Mouse (Mus musculus): ENCODE data around the gene Cops2. TPM values are rescaled to one million over a fixed set of nuclear protein-coding genes. Genes with fewer than 3 reads are reported as not detected.

Cops2 gene
- polyA plus RNA-seq (2014; fragmentation: Nextera tagmentation; extraction: Ambion mirVana), result 120 and 124 TPM in 2 replicates

GRCm38 (mm10) chr2:125858521-125859280 is at the start of gene Cops2, which contains the start of gene Galk2:
Gene Cops2 (minus strand): TSS chr2:125859139.
Gene Galk2 (plus strand): TSS chr2:125859109.
- H3K36me3 ChIP-seq (ENCODE audit: control insufficient read depth, insufficient read depth, low read length), result no peaks in the 10 kb centered on the region
- H3K27me3 ChIP-seq (ENCODE audit: control insufficient read depth, insufficient read depth, low read length), result no peaks in the 10 kb centered on the region
- no peaks in the 10 kb centered on the region for H3K9me3 ChIP-seq (ENCODE audit: control insufficient read depth, low read length)
- peak within 1 kb of the TSS; percentile 97 for H3K4me3 ChIP-seq (ENCODE audit: low read depth, low read length)
- WGBS, result under 1% methylated on average over 49 of the region's 54 CpGs
- ATAC-seq (ENCODE audit: low FRiP score) (peak; percentile 99), DNase-seq (ENCODE audit: low spot score, missing footprints) (peak; percentile 99)
- H3K27ac ChIP-seq (ENCODE audit: low read depth, low read length), result peak within 1 kb of the TSS; percentile 40
- H3K4me2 ChIP-seq, result peak within 1 kb of the TSS; percentile 61
- peaks cover 4% of the 10 kb centered on the region; the same call in 1 of the 2 replicates for H3K4me1 ChIP-seq (ENCODE audit: control insufficient read depth, insufficient read depth, low read length)
- peak within 1 kb of the TSS; percentile 84 for H3K9ac ChIP-seq (ENCODE audit: low read length)

GRCm38 (mm10) chr2:125907580-125908255 is 48.8 kb upstream of the Cops2 start:
- 84% methylated on average over 4 of the region's 4 CpGs for WGBS

GRCm38 (mm10) chr2:125906407-125907066 is 47.6 kb upstream of the Cops2 start:
- Histone ChIP-seq H3K9ac (ENCODE audit: low read length) (no peak overlapping the region), H3K4me2 (no peak overlapping the region), H3K4me1 (ENCODE audit: control insufficient read depth, insufficient read depth, low read length) (no peaks in the 10 kb centered on the region), H3K27me3 (ENCODE audit: control insufficient read depth, insufficient read depth, low read length) (no peaks in the 10 kb centered on the region), H3K36me3 (ENCODE audit: control insufficient read depth, insufficient read depth, low read length) (no peaks in the 10 kb centered on the region), H3K27ac (ENCODE audit: low read depth, low read length) (no peak overlapping the region), H3K9me3 (ENCODE audit: control insufficient read depth, low read length) (no peaks in the 10 kb centered on the region), H3K4me3 (ENCODE audit: low read depth, low read length) (no peak overlapping the region)
- WGBS, result 84% methylated on average over 4 of the region's 4 CpGs
- DNase-seq (ENCODE audit: low spot score, missing footprints) (no peak), ATAC-seq (ENCODE audit: low FRiP score) (no peak)

More at GRCm38 (mm10) chr2:125907580-125908255, 48.8 kb upstream of the Cops2 start:
- H3K27me3 ChIP-seq (ENCODE audit: control insufficient read depth, insufficient read depth, low read length), result no peaks in the 10 kb centered on the region
- H3K4me3 ChIP-seq (ENCODE audit: low read depth, low read length), result no peak overlapping the region
- ATAC-seq (ENCODE audit: low FRiP score), result no peak
- no peak for DNase-seq (ENCODE audit: low spot score, missing footprints)
- H3K9ac ChIP-seq (ENCODE audit: low read length), result no peak overlapping the region
- no peak overlapping the region for H3K4me2 ChIP-seq
- H3K9me3 ChIP-seq (ENCODE audit: control insufficient read depth, low read length), result no peaks in the 10 kb centered on the region
- H3K36me3 ChIP-seq (ENCODE audit: control insufficient read depth, insufficient read depth, low read length), result no peaks in the 10 kb centered on the region
- H3K27ac ChIP-seq (ENCODE audit: low read depth, low read length), result no peak overlapping the region
- no peaks in the 10 kb centered on the region for H3K4me1 ChIP-seq (ENCODE audit: control insufficient read depth, insufficient read depth, low read length)

GRCm38 (mm10) chr2:125901426-125901825 is 42.5 kb upstream of the Cops2 start:
- H3K27me3 ChIP-seq (ENCODE audit: control insufficient read depth, insufficient read depth, low read length), result no peaks in the 10 kb centered on the region
- H3K9me3 ChIP-seq (ENCODE audit: control insufficient read depth, low read length), result no peaks in the 10 kb centered on the region
- no peaks in the 10 kb centered on the region for H3K36me3 ChIP-seq (ENCODE audit: control insufficient read depth, insufficient read depth, low read length)
- no peak overlapping the region for H3K27ac ChIP-seq (ENCODE audit: low read depth, low read length)
- ATAC-seq (ENCODE audit: low FRiP score), result no peak
- DNase-seq (ENCODE audit: low spot score, missing footprints), result no peak
- no peak overlapping the region for H3K9ac ChIP-seq (ENCODE audit: low read length)
- H3K4me3 ChIP-seq (ENCODE audit: low read depth, low read length), result no peak overlapping the region
- WGBS, result 89% methylated on average over 3 of the region's 3 CpGs
- no peaks in the 10 kb centered on the region for H3K4me1 ChIP-seq (ENCODE audit: control insufficient read depth, insufficient read depth, low read length)
- H3K4me2 ChIP-seq, result no peak overlapping the region

GRCm38 (mm10) chr2:125900797-125901410 is 42.0 kb upstream of the Cops2 start:
- no peak for ATAC-seq (ENCODE audit: low FRiP score)
- H3K4me1 ChIP-seq (ENCODE audit: control insufficient read depth, insufficient read depth, low read length), result no peaks in the 10 kb centered on the region
- H3K9me3 ChIP-seq (ENCODE audit: control insufficient read depth, low read length), result no peaks in the 10 kb centered on the region
- no peak overlapping the region for H3K27ac ChIP-seq (ENCODE audit: low read depth, low read length)
- peak; percentile 57 for DNase-seq (ENCODE audit: low spot score, missing footprints)
- WGBS, result 89% methylated on average over 6 of the region's 6 CpGs
- H3K4me3 ChIP-seq (ENCODE audit: low read depth, low read length), result no peak overlapping the region
- H3K27me3 ChIP-seq (ENCODE audit: control insufficient read depth, insufficient read depth, low read length), result no peaks in the 10 kb centered on the region
- H3K36me3 ChIP-seq (ENCODE audit: control insufficient read depth, insufficient read depth, low read length), result no peaks in the 10 kb centered on the region
- no peak overlapping the region for H3K4me2 ChIP-seq
- H3K9ac ChIP-seq (ENCODE audit: low read length), result no peak overlapping the region

GRCm38 (mm10) chr2:125896355-125896754 is 37.4 kb upstream of the Cops2 start:
- Histone ChIP-seq H3K4me3 (ENCODE audit: low read depth, low read length) (no peak overlapping the region), H3K4me1 (ENCODE audit: control insufficient read depth, insufficient read depth, low read length) (no peaks in the 10 kb centered on the region), H3K9ac (ENCODE audit: low read length) (no peak overlapping the region), H3K27ac (ENCODE audit: low read depth, low read length) (no peak overlapping the region), H3K27me3 (ENCODE audit: control insufficient read depth, insufficient read depth, low read length) (no peaks in the 10 kb centered on the region), H3K36me3 (ENCODE audit: control insufficient read depth, insufficient read depth, low read length) (no peaks in the 10 kb centered on the region), H3K9me3 (ENCODE audit: control insufficient read depth, low read length) (no peaks in the 10 kb centered on the region), H3K4me2 (no peak overlapping the region)
- DNase-seq (ENCODE audit: low spot score, missing footprints) (no peak), ATAC-seq (ENCODE audit: low FRiP score) (no peak)
- WGBS, result 91% methylated on average over 3 of the region's 3 CpGs

- WGBS, result 93% methylated on average over 4 of the region's 4 CpGs
- no peaks in the 10 kb centered on the region for H3K27me3 ChIP-seq (ENCODE audit: control insufficient read depth, insufficient read depth, low read length)
- DNase-seq (ENCODE audit: low spot score, missing footprints) (no peak), ATAC-seq (ENCODE audit: low FRiP score) (no peak)
- no peaks in the 10 kb centered on the region for H3K9me3 ChIP-seq (ENCODE audit: control insufficient read depth, low read length)
- no peak overlapping the region for H3K9ac ChIP-seq (ENCODE audit: low read length)
- no peaks in the 10 kb centered on the region for H3K4me1 ChIP-seq (ENCODE audit: control insufficient read depth, insufficient read depth, low read length)
- H3K36me3 ChIP-seq (ENCODE audit: control insufficient read depth, insufficient read depth, low read length), result no peaks in the 10 kb centered on the region
- H3K4me3 ChIP-seq (ENCODE audit: low read depth, low read length), result no peak overlapping the region
- no peak overlapping the region for H3K27ac ChIP-seq (ENCODE audit: low read depth, low read length)
- H3K4me2 ChIP-seq, result no peak overlapping the region
Observed at GRCm38 (mm10) chr2:125895099-125895498, 36.2 kb upstream of the Cops2 start.

GRCm38 (mm10) chr2:125893096-125893495 is 34.2 kb upstream of the Cops2 start:
- Histone ChIP-seq H3K36me3 (ENCODE audit: control insufficient read depth, insufficient read depth, low read length) (no peaks in the 10 kb centered on the region), H3K27ac (ENCODE audit: low read depth, low read length) (no peak overlapping the region), H3K9ac (ENCODE audit: low read length) (no peak overlapping the region), H3K4me3 (ENCODE audit: low read depth, low read length) (no peak overlapping the region), H3K27me3 (ENCODE audit: control insufficient read depth, insufficient read depth, low read length) (no peaks in the 10 kb centered on the region), H3K9me3 (ENCODE audit: control insufficient read depth, low read length) (no peaks in the 10 kb centered on the region), H3K4me1 (ENCODE audit: control insufficient read depth, insufficient read depth, low read length) (no peaks in the 10 kb centered on the region), H3K4me2 (no peak overlapping the region)
- 56% methylated on average over 6 of the region's 6 CpGs for WGBS
- ATAC-seq (ENCODE audit: low FRiP score) (no peak), DNase-seq (ENCODE audit: low spot score, missing footprints) (peak; percentile 65)
